Mouse (Mus musculus) hindbrain, embryonic 11.5 days (tissue): Measurements from ENCODE around the gene H2-D1. TPM values are rescaled to one million over a fixed set of nuclear protein-coding genes. Genes with fewer than 3 reads are reported as not detected.

Source experiments
- ATAC-seq: fragments of 200-750 bp; cut with Nextera tagmentation; 2 replicates; pipeline ENCODE4 v1.8.0; 2017; ENCODE audit warnings: mild to moderate bottlenecking, moderate TSS enrichment, moderate library complexity; ENCODE audit not compliant: low FRiP score
- DNase-seq: peaks from one replicate; pipeline ENCODE4 v3.0.0-alpha.2; 2015; ENCODE audit warnings: low spot score
- H3K27ac ChIP-seq: fragments of 300-500 bp; sonication (generic); 2 replicates; pipeline ENCODE4 v1.5.1; 2014; ENCODE audit warnings: mild to moderate bottlenecking, low read depth, low read length
- H3K27me3 ChIP-seq: fragments of 300-500 bp; sonication (generic); 2 replicates; pipeline ENCODE4 v1.6.1; 2014; ENCODE audit warnings: mild to moderate bottlenecking, low read length, moderate library complexity, mixed read lengths; ENCODE audit not compliant: control insufficient read depth, insufficient read depth
- H3K36me3 ChIP-seq: fragments of 300-500 bp; sonication (generic); 2 replicates; pipeline ENCODE4 v1.6.1; 2014; ENCODE audit warnings: mild to moderate bottlenecking, low read length, moderate library complexity, mixed read lengths; ENCODE audit not compliant: control insufficient read depth, insufficient read depth
- H3K4me1 ChIP-seq: fragments of 300-500 bp; sonication (generic); replicated peaks from 2 replicates; pipeline ENCODE4 v1.6.1; 2014; ENCODE audit warnings: low read length, mixed read lengths; ENCODE audit not compliant: control insufficient read depth, insufficient read depth
- H3K4me2 ChIP-seq: fragments of 300-500 bp; sonication (generic); replicated peaks from 2 replicates; pipeline ENCODE4 v1.6.1; 2014; ENCODE audit warnings: mild to moderate bottlenecking, low read depth, low read length
- H3K4me3 ChIP-seq: fragments of 300-500 bp; sonication (generic); 2 replicates; pipeline ENCODE4 v1.5.1; 2014; ENCODE audit warnings: low read depth, low read length
- H3K9ac ChIP-seq: fragments of 300-500 bp; sonication (generic); 2 replicates; pipeline ENCODE4 v1.6.1; 2014; ENCODE audit warnings: low read depth, low read length
- H3K9me3 ChIP-seq: fragments of 300-500 bp; sonication (generic); 2 replicates; pipeline ENCODE4 v1.6.1; 2016; ENCODE audit warnings: low read length; ENCODE audit not compliant: control insufficient read depth
- WGBS: fragments of 180-500 bp; shearing (Covaris S2); extraction: QIAGEN DNeasy Blood & Tissue Kit; methylation state at CpG from one replicate; pipeline ENCODE4 v1.1.7; 2014; 5-methylcytosine and 5-hydroxymethylcytosine counted together
- polyA plus RNA-seq: library from polyadenylated mRNA; unstranded; fragments of >200 nt; fragmentation: Nextera tagmentation; extraction: Ambion mirVana; gene quantifications from 2 replicates; pipeline ENCODE4 v1.2.1, GENCODE M21; 2014

The H2-D1 gene
- polyA plus RNA-seq, 1 experiment from 2014 or later: 43.2 TPM

- Histone ChIP-seq H3K36me3 (no peaks in the 10 kb centered on the region; the same call in 1 of the 2 replicates), H3K4me2 (no peak overlapping the region), H3K9me3 (no peaks in the 10 kb centered on the region), H3K9ac (no peak overlapping the region), H3K4me3 (no peak overlapping the region), H3K27me3 (no peaks in the 10 kb centered on the region; the same call in 1 of the 2 replicates), H3K27ac (no peak overlapping the region), H3K4me1 (no peaks in the 10 kb centered on the region)
- ATAC-seq (no peak), DNase-seq (no peak)
- 67% methylated on average over 13 of the region's 14 CpGs for WGBS
Observed at GRCm38 (mm10) chr17:35258492-35259478, 3.7 kb upstream of the H2-D1 start.

DNA sequence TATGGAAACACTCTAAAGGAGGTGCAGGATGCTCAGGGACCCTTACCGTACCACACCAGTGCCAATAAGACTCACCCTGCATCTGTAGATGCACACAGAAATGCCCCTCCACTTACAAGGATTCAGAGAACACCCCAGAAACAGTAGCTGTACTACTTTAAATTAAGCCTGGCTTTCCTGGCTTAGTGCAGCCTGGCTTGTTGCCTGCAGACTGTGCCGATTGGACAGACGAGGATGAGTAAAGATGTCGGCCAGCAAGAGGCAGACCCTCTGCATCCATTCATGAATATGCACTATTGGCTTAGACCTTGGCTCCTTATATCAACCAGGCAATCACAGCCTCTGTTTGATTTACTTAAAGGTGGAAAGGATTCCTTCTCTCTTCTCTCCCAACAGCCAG, 2.9 kb upstream of the H2-D1 start:
- no peak for ATAC-seq
- WGBS: 82% methylated on average over 4 of the region's 4 CpGs
- Histone ChIP-seq H3K27me3 (peaks cover 2% of the 10 kb centered on the region; the same call in 1 of the 2 replicates), H3K9me3 (no peaks in the 10 kb centered on the region), H3K4me3 (no peak overlapping the region), H3K4me2 (no peak overlapping the region), H3K9ac (no peak overlapping the region), H3K27ac (no peak overlapping the region), H3K4me1 (no peaks in the 10 kb centered on the region), H3K36me3 (no peaks in the 10 kb centered on the region)
- DNase-seq: no peak

- no peaks in the 10 kb centered on the region for H3K9me3 ChIP-seq
- H3K36me3 ChIP-seq: no peaks in the 10 kb centered on the region
- no peak for DNase-seq
- ATAC-seq: no peak
- H3K9ac ChIP-seq: no peak overlapping the region
- no peaks in the 10 kb centered on the region for H3K4me1 ChIP-seq
- no peak overlapping the region for H3K27ac ChIP-seq
- no peak overlapping the region for H3K4me2 ChIP-seq
- 78% methylated on average over 13 of the region's 13 CpGs for WGBS
- peaks cover 2% of the 10 kb centered on the region; the same call in 1 of the 2 replicates for H3K27me3 ChIP-seq
- no peak overlapping the region for H3K4me3 ChIP-seq
Observed at GRCm38 (mm10) chr17:35261651-35262050, 879 bp upstream of the H2-D1 start.

DNA sequence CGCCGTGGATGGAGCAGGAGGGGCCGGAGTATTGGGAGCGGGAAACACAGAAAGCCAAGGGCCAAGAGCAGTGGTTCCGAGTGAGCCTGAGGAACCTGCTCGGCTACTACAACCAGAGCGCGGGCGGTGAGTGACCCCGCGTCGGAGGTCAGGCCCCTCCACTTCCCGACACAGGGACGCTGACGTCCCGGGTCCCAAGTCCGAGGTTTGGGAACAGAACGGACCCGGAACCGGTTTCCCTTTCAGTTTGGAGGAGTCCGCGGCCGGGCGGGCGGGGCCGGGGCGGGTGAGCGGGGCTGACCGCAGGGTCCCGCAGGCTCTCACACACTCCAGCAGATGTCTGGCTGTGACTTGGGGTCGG, 973 bp downstream of the H2-D1 start:
- no peaks in the 10 kb centered on the region for H3K4me1 ChIP-seq
- H3K9ac ChIP-seq: peak overlapping the region; percentile 53
- H3K36me3 ChIP-seq: no peaks in the 10 kb centered on the region
- peak overlapping the region; percentile 87 for H3K4me2 ChIP-seq
- H3K27me3 ChIP-seq: peaks cover 2% of the 10 kb centered on the region; the same call in 1 of the 2 replicates
- H3K4me3 ChIP-seq: peak overlapping the region; percentile 54
- under 1% methylated on average over 26 of the region's 31 CpGs for WGBS
- no peaks in the 10 kb centered on the region for H3K9me3 ChIP-seq
- ATAC-seq: peak; percentile 59
- peak; percentile 49 for DNase-seq
- no peak overlapping the region for H3K27ac ChIP-seq

GRCm38 (mm10) chr17:35267399-35268086, 5.0 kb downstream of the H2-D1 start:
- ATAC-seq (no peak), DNase-seq (no peak)
- Histone ChIP-seq H3K36me3 (no peaks in the 10 kb centered on the region), H3K9ac (no peak overlapping the region), H3K4me3 (no peak overlapping the region), H3K4me2 (no peak overlapping the region), H3K4me1 (no peaks in the 10 kb centered on the region), H3K27me3 (0 out of 2 replicates have a peak, but pooled peaks cover 2% of the 10 kb centered on the region), H3K27ac (no peak overlapping the region), H3K9me3 (no peaks in the 10 kb centered on the region)
- WGBS: 81% methylated on average over 1 of the region's 1 CpGs

DNA sequence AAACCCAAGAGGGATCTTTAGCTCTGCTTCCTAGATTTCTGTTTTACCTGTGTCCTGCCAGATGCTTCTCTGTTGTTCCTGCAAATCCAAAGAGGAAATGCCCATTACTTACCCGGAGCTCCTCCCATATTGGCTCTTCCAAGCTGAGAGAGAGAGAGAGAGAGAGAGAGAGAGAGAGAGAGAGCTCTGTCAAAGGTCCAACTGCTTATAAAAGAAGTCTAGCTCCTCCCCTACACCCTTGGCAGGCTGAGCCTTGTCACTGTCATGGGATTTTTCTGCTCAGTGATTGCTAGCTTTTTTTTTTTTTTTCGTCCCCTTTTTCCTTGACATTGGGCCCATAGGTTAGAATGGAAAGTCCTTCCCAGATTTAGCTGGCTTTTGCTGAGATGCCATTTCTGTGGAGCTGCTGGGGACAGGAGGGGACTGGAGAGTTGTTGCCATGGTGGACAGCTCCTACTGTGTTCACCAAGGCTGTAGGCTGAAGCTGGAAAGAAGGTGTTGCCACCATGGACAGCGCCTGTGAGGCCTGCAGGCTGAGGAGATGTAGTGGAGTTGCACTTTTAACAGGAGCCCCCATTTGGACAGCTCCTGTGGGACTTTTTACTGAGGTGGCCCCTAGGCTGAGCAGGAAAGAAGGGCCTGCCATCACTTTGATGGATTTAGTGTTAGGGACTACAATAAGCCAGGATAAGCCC, 7.3 kb downstream of the H2-D1 start:
- Histone ChIP-seq H3K27ac (no peak overlapping the region), H3K9ac (no peak overlapping the region), H3K4me2 (no peak overlapping the region), H3K27me3 (no peaks in the 10 kb centered on the region), H3K4me1 (no peaks in the 10 kb centered on the region), H3K36me3 (no peaks in the 10 kb centered on the region), H3K9me3 (no peaks in the 10 kb centered on the region), H3K4me3 (no peak overlapping the region)
- ATAC-seq: no peak
- peak; percentile 44 for DNase-seq
- 29% methylated on average over 3 of the region's 3 CpGs for WGBS

GRCm38 (mm10) chr17:35272249-35272648, 9.7 kb downstream of the H2-D1 start:
- Histone ChIP-seq H3K4me2 (no peak overlapping the region), H3K27me3 (peaks cover 10% of the 10 kb centered on the region), H3K9me3 (no peaks in the 10 kb centered on the region), H3K9ac (no peak overlapping the region), H3K36me3 (no peaks in the 10 kb centered on the region), H3K4me1 (no peaks in the 10 kb centered on the region), H3K4me3 (no peak overlapping the region), H3K27ac (no peak overlapping the region)
- ATAC-seq: no peak
- DNase-seq: no peak
- WGBS: 69% methylated on average over 3 of the region's 3 CpGs

DNA sequence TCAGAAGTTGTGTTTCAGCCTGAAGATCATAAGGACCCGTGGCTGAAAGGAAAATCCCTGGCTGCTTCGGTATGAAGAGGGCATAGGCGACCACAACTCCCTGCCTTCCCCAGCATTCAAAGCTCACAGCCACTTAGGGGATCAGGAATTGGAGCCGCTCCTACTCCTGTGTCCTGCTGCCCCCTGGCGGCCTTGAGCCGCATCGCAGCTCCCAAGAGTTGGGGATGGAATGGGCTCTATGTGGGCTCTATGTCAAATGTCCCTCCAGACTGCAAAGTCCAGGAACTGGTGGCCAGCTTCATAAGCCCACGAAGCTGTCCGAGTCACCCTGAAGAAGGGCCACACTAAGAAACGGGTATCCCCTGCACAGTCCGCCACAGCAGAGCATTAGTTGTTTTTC, 12.2 kb downstream of the H2-D1 start:
- peak; percentile 92 for DNase-seq
- no peak overlapping the region for H3K27ac ChIP-seq
- H3K9ac ChIP-seq: no peak overlapping the region
- WGBS: 5% methylated on average over 11 of the region's 11 CpGs
- no peak overlapping the region for H3K4me3 ChIP-seq
- 0 out of 2 replicates have a peak, but pooled peaks have one; percentile 25 for ATAC-seq
- no peak overlapping the region for H3K4me2 ChIP-seq
- no peaks in the 10 kb centered on the region for H3K36me3 ChIP-seq
- H3K4me1 ChIP-seq: no peaks in the 10 kb centered on the region
- peaks cover 10% of the 10 kb centered on the region for H3K27me3 ChIP-seq
- no peaks in the 10 kb centered on the region for H3K9me3 ChIP-seq
